Mouse (Mus musculus) hindbrain, embryonic 11.5 days (tissue): ENCODE measurements around the gene Otogl. TPM values are rescaled to one million over a fixed set of nuclear protein-coding genes. Genes with fewer than 3 reads are reported as not detected.

Experiments
- ATAC-seq: fragments of 200-750 bp; cut with Nextera tagmentation; 2 replicates; pipeline ENCODE4 v1.8.0; 2017; ENCODE audit warnings: mild to moderate bottlenecking, moderate TSS enrichment, moderate library complexity; ENCODE audit not compliant: low FRiP score
- DNase-seq: peaks from one replicate; pipeline ENCODE4 v3.0.0-alpha.2; 2015; ENCODE audit warnings: low spot score
- H3K27ac ChIP-seq: fragments of 300-500 bp; sonication (generic); 2 replicates; pipeline ENCODE4 v1.5.1; 2014; ENCODE audit warnings: mild to moderate bottlenecking, low read depth, low read length
- H3K27me3 ChIP-seq: fragments of 300-500 bp; sonication (generic); 2 replicates; pipeline ENCODE4 v1.6.1; 2014; ENCODE audit warnings: mild to moderate bottlenecking, low read length, moderate library complexity, mixed read lengths; ENCODE audit not compliant: control insufficient read depth, insufficient read depth
- H3K36me3 ChIP-seq: fragments of 300-500 bp; sonication (generic); 2 replicates; pipeline ENCODE4 v1.6.1; 2014; ENCODE audit warnings: mild to moderate bottlenecking, low read length, moderate library complexity, mixed read lengths; ENCODE audit not compliant: control insufficient read depth, insufficient read depth
- H3K4me1 ChIP-seq: fragments of 300-500 bp; sonication (generic); replicated peaks from 2 replicates; pipeline ENCODE4 v1.6.1; 2014; ENCODE audit warnings: low read length, mixed read lengths; ENCODE audit not compliant: control insufficient read depth, insufficient read depth
- H3K4me2 ChIP-seq: fragments of 300-500 bp; sonication (generic); replicated peaks from 2 replicates; pipeline ENCODE4 v1.6.1; 2014; ENCODE audit warnings: mild to moderate bottlenecking, low read depth, low read length
- H3K4me3 ChIP-seq: fragments of 300-500 bp; sonication (generic); 2 replicates; pipeline ENCODE4 v1.5.1; 2014; ENCODE audit warnings: low read depth, low read length
- H3K9ac ChIP-seq: fragments of 300-500 bp; sonication (generic); 2 replicates; pipeline ENCODE4 v1.6.1; 2014; ENCODE audit warnings: low read depth, low read length
- H3K9me3 ChIP-seq: fragments of 300-500 bp; sonication (generic); 2 replicates; pipeline ENCODE4 v1.6.1; 2016; ENCODE audit warnings: low read length; ENCODE audit not compliant: control insufficient read depth
- WGBS: fragments of 180-500 bp; shearing (Covaris S2); extraction: QIAGEN DNeasy Blood & Tissue Kit; methylation state at CpG from one replicate; pipeline ENCODE4 v1.1.7; 2014; 5-methylcytosine and 5-hydroxymethylcytosine counted together
- polyA plus RNA-seq: library from polyadenylated mRNA; unstranded; fragments of >200 nt; fragmentation: Nextera tagmentation; extraction: Ambion mirVana; gene quantifications from 2 replicates; pipeline ENCODE4 v1.2.1, GENCODE M21; 2014

The Otogl gene
- polyA plus RNA-seq, 1 experiment from 2014 or later = 0.25 TPM

DNA sequence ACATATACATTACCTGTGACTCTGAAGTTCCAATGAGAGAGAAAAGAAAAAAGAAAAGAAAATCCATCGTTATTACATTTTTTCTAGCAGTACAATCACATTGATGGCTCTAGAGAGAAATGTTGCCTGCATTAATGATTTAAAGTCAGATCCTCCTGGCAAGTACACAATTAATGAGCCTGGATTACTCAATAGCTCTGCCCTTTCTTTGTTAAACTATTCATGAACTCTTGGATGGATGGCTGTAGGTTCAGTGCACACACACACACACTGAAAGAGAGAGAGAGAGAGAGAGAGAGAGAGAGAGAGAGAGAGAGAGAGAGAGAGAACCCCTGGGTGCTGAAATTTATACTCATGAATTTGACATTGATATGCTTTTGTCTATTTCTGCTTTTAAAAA, 192.1 kb downstream of the Otogl start, which contains the start of gene Ptprq:
TSS of gene Ptprq (minus strand) at position 246 of the 400 bp plus-strand sequence.
- H3K4me2 ChIP-seq = no peak within 1 kb of the TSS
- no peaks in the 10 kb centered on the region for H3K9me3 ChIP-seq
- H3K27me3 ChIP-seq = no peaks in the 10 kb centered on the region
- no peak within 1 kb of the TSS for H3K4me3 ChIP-seq
- 72% methylated on average over 1 of the region's 1 CpGs for WGBS
- no peak for ATAC-seq
- H3K27ac ChIP-seq = no peak within 1 kb of the TSS
- no peaks in the 10 kb centered on the region for H3K36me3 ChIP-seq
- DNase-seq = no peak
- no peaks in the 10 kb centered on the region for H3K4me1 ChIP-seq
- H3K9ac ChIP-seq = no peak within 1 kb of the TSS

Other genes starting within 250 kb of the Otogl start
- 0.03 and 0.13 TPM in 2 replicates for gene Ptprq, start 192.1 kb downstream of the Otogl start, polyA plus RNA-seq